Mouse (Mus musculus): ENCODE measurements around the gene Cdadc1. TPM values are rescaled to one million over a fixed set of nuclear protein-coding genes. Genes with fewer than 3 reads are reported as not detected.
A peak's percentile ranks its signal among the peaks of the same experiment; 100 is the strongest.
"Not testable (repeated sequence)": the region's sequence is repeated elsewhere in the genome, so short reads cannot be mapped to it uniquely, and the experiment has no call there.

The Cdadc1 gene
- polyA plus RNA-seq, 1 experiment = 4.2 TPM

- WGBS = 23% methylated on average over 7 of the region's 7 CpGs
- no peak for DNase-seq (ENCODE audit: low read depth, low spot score)
These were observed 19.0 kb upstream of the Cdadc1 start for GRCm38 (mm10) chr14:59616802-59617201.

GRCm38 (mm10) chr14:59614149-59614548 lies 16.4 kb upstream of the Cdadc1 start:
- not testable (repeated sequence) for DNase-seq (ENCODE audit: low read depth, low spot score)
- 55% methylated on average over 3 of the region's 3 CpGs for WGBS

- DNase-seq (ENCODE audit: low read depth, low spot score) = no peak
- 37% methylated on average over 14 of the region's 14 CpGs for WGBS
These were observed 15.3 kb upstream of the Cdadc1 start for GRCm38 (mm10) chr14:59612920-59613625.

- WGBS = 68% methylated on average over 3 of the region's 3 CpGs
These were observed 9.3 kb upstream of the Cdadc1 start for GRCm38 (mm10) chr14:59607021-59607420.

GRCm38 (mm10) chr14:59605671-59606353 lies 8.1 kb upstream of the Cdadc1 start:
- WGBS = 12% methylated on average over 5 of the region's 5 CpGs
- no peak for DNase-seq (ENCODE audit: low read depth, low spot score)

More at GRCm38 (mm10) chr14:59607021-59607420, 9.3 kb upstream of the Cdadc1 start:
- DNase-seq (ENCODE audit: low read depth, low spot score) = no peak

GRCm38 (mm10) chr14:59604002-59604645 lies 6.4 kb upstream of the Cdadc1 start:
- DNase-seq (ENCODE audit: low read depth, low spot score) = no peak
- WGBS = 58% methylated on average over 5 of the region's 5 CpGs

- no peak for DNase-seq (ENCODE audit: low read depth, low spot score)
- 2% methylated on average over 8 of the region's 8 CpGs for WGBS
These were observed 485 bp upstream of the Cdadc1 start for GRCm38 (mm10) chr14:59598260-59598627.

- DNase-seq (ENCODE audit: low read depth, low spot score) = no peak
- 95% methylated on average over 3 of the region's 3 CpGs for WGBS
These were observed 2.8 kb downstream of the Cdadc1 start for GRCm38 (mm10) chr14:59594988-59595387.

GRCm38 (mm10) chr14:59592593-59592992 lies 5.2 kb downstream of the Cdadc1 start:
- WGBS = 96% methylated on average over 3 of the region's 3 CpGs
- DNase-seq (ENCODE audit: low read depth, low spot score) = no peak

GRCm38 (mm10) chr14:59591901-59592300 lies 5.9 kb downstream of the Cdadc1 start:
- no peak for DNase-seq (ENCODE audit: low read depth, low spot score)
- WGBS = 79% methylated on average over 8 of the region's 8 CpGs

GRCm38 (mm10) chr14:59590614-59591013 lies 7.1 kb downstream of the Cdadc1 start:
- DNase-seq (ENCODE audit: low read depth, low spot score) = no peak
- WGBS = 43% methylated on average over 1 of the region's 1 CpGs

- DNase-seq (ENCODE audit: low read depth, low spot score) = no peak
- WGBS = 75% methylated on average over 5 of the region's 5 CpGs
These were observed 21.4 kb downstream of the Cdadc1 start for GRCm38 (mm10) chr14:59576385-59576784.

- no peak for DNase-seq (ENCODE audit: low read depth, low spot score)
- 95% methylated on average over 6 of the region's 6 CpGs for WGBS
These were observed 31.0 kb downstream of the Cdadc1 start for GRCm38 (mm10) chr14:59566756-59567155.

GRCm38 (mm10) chr14:59557886-59558285 lies 39.9 kb downstream of the Cdadc1 start:
- DNase-seq (ENCODE audit: low read depth, low spot score) = no peak
- 65% methylated on average over 1 of the region's 1 CpGs for WGBS

GRCm38 (mm10) chr14:59557071-59557470 lies 40.7 kb downstream of the Cdadc1 start:
- 56% methylated on average over 4 of the region's 4 CpGs for WGBS
- no peak for DNase-seq (ENCODE audit: low read depth, low spot score)

- 39% methylated on average over 13 of the region's 13 CpGs for WGBS
- peak; percentile 68 for DNase-seq (ENCODE audit: low read depth, low spot score)
These were observed 41.7 kb downstream of the Cdadc1 start for GRCm38 (mm10) chr14:59555928-59556531.

- WGBS = 58% methylated on average over 8 of the region's 8 CpGs
- no peak for DNase-seq (ENCODE audit: low read depth, low spot score)
These were observed 42.7 kb downstream of the Cdadc1 start for GRCm38 (mm10) chr14:59555018-59555417.

GRCm38 (mm10) chr14:59554025-59554424 lies 43.7 kb downstream of the Cdadc1 start:
- WGBS = 80% methylated on average over 5 of the region's 5 CpGs
- no peak for DNase-seq (ENCODE audit: low read depth, low spot score)

- WGBS = 43% methylated on average over 8 of the region's 8 CpGs
- no peak for DNase-seq (ENCODE audit: low read depth, low spot score)
These were observed 45.8 kb downstream of the Cdadc1 start for GRCm38 (mm10) chr14:59551956-59552355.

GRCm38 (mm10) chr14:59550841-59551240 lies 46.9 kb downstream of the Cdadc1 start:
- WGBS = 26% methylated on average over 2 of the region's 2 CpGs
- DNase-seq (ENCODE audit: low read depth, low spot score) = peak; percentile 78

All from large intestine, adult 2 months (tissue).